Mouse (Mus musculus) hindbrain, embryonic 16.5 days (tissue): Measurements from ENCODE around the gene Crabp1. TPM values are rescaled to one million over a fixed set of nuclear protein-coding genes. Genes with fewer than 3 reads are reported as not detected.
A peak's percentile ranks its signal among the peaks of the same experiment; 100 is the strongest.

Experiments used
- ATAC-seq: fragments of 200-750 bp; cut with Nextera tagmentation; 2 replicates; pipeline ENCODE4 v1.8.0; 2017; ENCODE audit warnings: moderate TSS enrichment, moderate library complexity
- H3K27ac ChIP-seq: fragments of 300-500 bp; sonication (generic); 2 replicates; pipeline ENCODE4 v1.5.1; 2014; ENCODE audit warnings: low read depth, mild to moderate bottlenecking, control low read depth, low read length, moderate library complexity
- H3K27me3 ChIP-seq: fragments of 300-500 bp; sonication (generic); replicated peaks from 2 replicates; pipeline ENCODE4 v1.6.1; 2014; ENCODE audit warnings: low read length; ENCODE audit not compliant: control insufficient read depth, insufficient read depth
- H3K36me3 ChIP-seq: fragments of 300-500 bp; sonication (generic); 2 replicates; pipeline ENCODE4 v1.6.1; 2014; ENCODE audit warnings: mild to moderate bottlenecking, low read length, moderate library complexity, mixed read lengths; ENCODE audit not compliant: control insufficient read depth, insufficient read depth
- H3K4me1 ChIP-seq: fragments of 300-500 bp; sonication (generic); 2 replicates; pipeline ENCODE4 v1.6.1; 2014; ENCODE audit warnings: low read depth, low read length; ENCODE audit not compliant: control insufficient read depth, insufficient read depth
- H3K4me2 ChIP-seq: fragments of 300-500 bp; sonication (generic); 2 replicates; pipeline ENCODE4 v1.6.1; 2014; ENCODE audit warnings: mild to moderate bottlenecking, low read length, control low read depth, moderate library complexity
- H3K4me3 ChIP-seq: fragments of 300-500 bp; sonication (generic); 2 replicates; pipeline ENCODE4 v1.5.1; 2014; ENCODE audit warnings: mild to moderate bottlenecking, low read length, control low read depth, moderate library complexity
- H3K9ac ChIP-seq: fragments of 300-500 bp; sonication (generic); 2 replicates; pipeline ENCODE4 v1.6.1; 2014; ENCODE audit warnings: low read depth, mild to moderate bottlenecking, control low read depth, low read length, moderate library complexity
- H3K9me3 ChIP-seq: fragments of 300-500 bp; sonication (generic); 2 replicates; pipeline ENCODE4 v1.6.1; 2014; ENCODE audit warnings: mild to moderate bottlenecking, low read length, moderate library complexity; ENCODE audit not compliant: control insufficient read depth
- WGBS: fragments of 180-500 bp; shearing (Covaris S2); extraction: QIAGEN DNeasy Blood & Tissue Kit; methylation state at CpG from one replicate; pipeline ENCODE4 v1.1.7; 2014; 5-methylcytosine and 5-hydroxymethylcytosine counted together
- polyA plus RNA-seq: library from polyadenylated mRNA; unstranded; fragments of >200 nt; fragmentation: Nextera tagmentation; extraction: Ambion mirVana; gene quantifications from 2 replicates; pipeline ENCODE4 v1.2.1, GENCODE M21; 2015

The Crabp1 gene
- polyA plus RNA-seq, 1 experiment from 2014 or later, result 225 TPM

GRCm38 (mm10) chr9:54787760-54788159 lies 23.2 kb downstream of the Crabp1 start:
- no peak overlapping the region for H3K4me2 ChIP-seq
- no peak overlapping the region for H3K4me3 ChIP-seq
- no peaks in the 10 kb centered on the region for H3K36me3 ChIP-seq
- peak; percentile 73 for ATAC-seq
- no peak overlapping the region for H3K27ac ChIP-seq
- peak overlapping the region; percentile 41; the same call in 1 of the 2 replicates for H3K9ac ChIP-seq
- peaks cover 5% of the 10 kb centered on the region; the same call in 1 of the 2 replicates for H3K4me1 ChIP-seq
- H3K27me3 ChIP-seq, result no peaks in the 10 kb centered on the region
- H3K9me3 ChIP-seq, result no peaks in the 10 kb centered on the region
- WGBS, result 30% methylated on average over 8 of the region's 8 CpGs

DNA sequence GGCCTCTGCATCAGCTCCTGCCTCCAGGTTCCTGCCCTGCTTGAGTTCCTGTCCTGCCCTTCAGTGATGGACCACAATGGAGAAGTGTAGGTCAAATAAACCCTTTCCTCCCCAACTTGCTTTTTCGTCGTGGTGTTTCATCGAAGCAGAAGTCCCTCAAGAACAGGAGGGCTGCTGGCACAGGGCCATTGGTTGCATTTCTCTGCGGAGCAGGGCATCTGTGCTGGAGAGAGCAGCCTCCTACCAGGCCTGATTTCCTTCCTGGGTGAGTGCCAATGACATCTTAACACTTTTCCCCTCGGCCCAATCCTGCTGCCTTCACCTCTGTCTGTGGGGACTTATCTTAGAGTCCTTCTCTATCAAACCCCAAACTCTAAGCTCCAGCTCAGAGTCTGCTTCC lies 25.7 kb downstream of the Crabp1 start:
- H3K36me3 ChIP-seq, result no peaks in the 10 kb centered on the region
- H3K27me3 ChIP-seq, result no peaks in the 10 kb centered on the region
- H3K9ac ChIP-seq, result no peak overlapping the region
- H3K4me1 ChIP-seq, result peaks cover 5% of the 10 kb centered on the region; the same call in 1 of the 2 replicates
- ATAC-seq, result no peak
- H3K27ac ChIP-seq, result no peak overlapping the region
- H3K4me3 ChIP-seq, result no peak overlapping the region
- H3K9me3 ChIP-seq, result no peaks in the 10 kb centered on the region
- WGBS, result 31% methylated on average over 5 of the region's 5 CpGs
- no peak overlapping the region for H3K4me2 ChIP-seq

GRCm38 (mm10) chr9:54801460-54801961 lies 37.0 kb downstream of the Crabp1 start:
- Histone ChIP-seq H3K9ac (no peak overlapping the region), H3K27me3 (no peaks in the 10 kb centered on the region), H3K9me3 (no peaks in the 10 kb centered on the region), H3K4me2 (no peak overlapping the region), H3K27ac (no peak overlapping the region), H3K4me1 (no peaks in the 10 kb centered on the region), H3K36me3 (no peaks in the 10 kb centered on the region), H3K4me3 (no peak overlapping the region)
- WGBS, result 37% methylated on average over 10 of the region's 10 CpGs
- ATAC-seq, result no peak

- no peaks in the 10 kb centered on the region for H3K9me3 ChIP-seq
- no peak overlapping the region for H3K4me2 ChIP-seq
- no peaks in the 10 kb centered on the region for H3K36me3 ChIP-seq
- no peak overlapping the region for H3K27ac ChIP-seq
- no peak for ATAC-seq
- H3K27me3 ChIP-seq, result no peaks in the 10 kb centered on the region
- 68% methylated on average over 6 of the region's 6 CpGs for WGBS
- H3K4me3 ChIP-seq, result no peak overlapping the region
- H3K4me1 ChIP-seq, result no peaks in the 10 kb centered on the region
- H3K9ac ChIP-seq, result no peak overlapping the region
Measured at GRCm38 (mm10) chr9:54802749-54803679, 38.5 kb downstream of the Crabp1 start.

- 80% methylated on average over 5 of the region's 5 CpGs for WGBS
- H3K9me3 ChIP-seq, result no peaks in the 10 kb centered on the region
- H3K4me1 ChIP-seq, result no peaks in the 10 kb centered on the region
- ATAC-seq, result no peak
- H3K4me3 ChIP-seq, result no peak overlapping the region
- no peak overlapping the region for H3K9ac ChIP-seq
- H3K27me3 ChIP-seq, result no peaks in the 10 kb centered on the region
- no peaks in the 10 kb centered on the region for H3K36me3 ChIP-seq
- no peak overlapping the region for H3K4me2 ChIP-seq
- no peak overlapping the region for H3K27ac ChIP-seq
Measured at GRCm38 (mm10) chr9:54804351-54804750, 39.8 kb downstream of the Crabp1 start.

- 64% methylated on average over 4 of the region's 4 CpGs for WGBS
- ATAC-seq, result no peak
- Histone ChIP-seq H3K4me3 (no peak overlapping the region), H3K9me3 (no peaks in the 10 kb centered on the region), H3K4me2 (no peak overlapping the region), H3K4me1 (peaks cover 5% of the 10 kb centered on the region), H3K27ac (no peak overlapping the region), H3K9ac (no peak overlapping the region), H3K36me3 (no peaks in the 10 kb centered on the region), H3K27me3 (no peaks in the 10 kb centered on the region)
Measured at GRCm38 (mm10) chr9:54807761-54808160, 43.2 kb downstream of the Crabp1 start.

DNA sequence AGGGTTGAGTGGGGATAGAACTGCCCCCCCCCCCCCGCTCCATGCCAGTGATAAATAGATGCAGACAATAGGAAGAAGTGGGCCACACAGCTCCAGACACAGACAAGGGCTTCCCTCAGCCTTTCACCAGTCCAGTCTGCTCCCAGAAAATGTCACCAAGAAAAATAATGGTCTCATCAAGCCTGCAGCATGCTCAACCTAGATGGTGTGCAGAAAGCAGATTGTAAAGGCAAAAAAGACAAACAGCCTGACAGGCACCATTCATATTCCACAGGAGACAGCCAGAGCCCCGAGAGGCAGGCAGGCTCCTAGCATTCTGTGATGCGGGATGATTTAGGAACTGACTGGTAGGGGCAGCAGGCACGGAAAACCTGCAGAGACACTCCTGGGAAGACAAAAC lies 45.4 kb downstream of the Crabp1 start:
- no peaks in the 10 kb centered on the region for H3K9me3 ChIP-seq
- no peak overlapping the region for H3K9ac ChIP-seq
- WGBS, result 20% methylated on average over 4 of the region's 4 CpGs
- H3K4me2 ChIP-seq, result no peak overlapping the region
- H3K4me3 ChIP-seq, result no peak overlapping the region
- H3K27ac ChIP-seq, result no peak overlapping the region
- ATAC-seq, result peak; percentile 82
- no peaks in the 10 kb centered on the region for H3K36me3 ChIP-seq
- peaks cover 5% of the 10 kb centered on the region for H3K4me1 ChIP-seq
- H3K27me3 ChIP-seq, result no peaks in the 10 kb centered on the region

GRCm38 (mm10) chr9:54816508-54817201 lies 52.1 kb downstream of the Crabp1 start:
- H3K9me3 ChIP-seq, result no peaks in the 10 kb centered on the region
- H3K4me2 ChIP-seq, result no peak overlapping the region
- no peaks in the 10 kb centered on the region for H3K4me1 ChIP-seq
- WGBS, result 72% methylated on average over 10 of the region's 10 CpGs
- ATAC-seq, result no peak
- no peak overlapping the region for H3K4me3 ChIP-seq
- H3K36me3 ChIP-seq, result no peaks in the 10 kb centered on the region
- no peaks in the 10 kb centered on the region for H3K27me3 ChIP-seq
- no peak overlapping the region for H3K9ac ChIP-seq
- H3K27ac ChIP-seq, result no peak overlapping the region

DNA sequence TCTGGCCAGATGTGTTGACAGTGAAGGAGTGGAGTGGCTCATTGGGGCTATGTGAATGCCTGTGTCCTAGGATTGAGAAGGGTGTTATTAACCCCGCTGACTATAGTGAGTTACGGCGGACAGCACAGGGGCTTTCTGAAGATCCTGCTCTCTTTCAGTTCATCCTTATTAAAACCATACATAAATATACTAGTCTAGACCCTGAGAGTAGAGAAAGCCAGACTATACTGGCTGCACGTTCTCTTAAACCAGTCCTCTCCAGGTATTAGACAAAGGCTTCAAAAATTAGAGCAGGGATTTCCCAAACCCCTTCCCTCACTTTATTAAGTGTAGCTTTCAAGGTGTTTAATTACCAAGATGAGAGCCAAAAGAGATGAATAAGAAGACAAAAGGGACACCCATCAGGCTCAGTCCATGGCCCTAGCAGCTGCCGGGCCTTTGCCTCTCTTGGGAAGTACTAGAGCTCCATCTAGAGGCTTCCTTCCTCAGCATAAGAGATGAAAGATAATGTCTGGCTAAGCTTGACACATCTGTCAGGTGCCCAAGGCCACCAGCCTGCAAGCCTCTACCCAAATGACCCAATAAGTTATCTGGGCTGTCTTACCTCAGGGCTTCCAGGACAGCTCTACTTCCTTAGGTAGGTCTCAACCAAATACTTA lies 57.0 kb downstream of the Crabp1 start:
- 57% methylated on average over 5 of the region's 5 CpGs for WGBS
- no peaks in the 10 kb centered on the region for H3K9me3 ChIP-seq
- no peaks in the 10 kb centered on the region for H3K36me3 ChIP-seq
- no peak overlapping the region for H3K9ac ChIP-seq
- H3K27ac ChIP-seq, result no peak overlapping the region
- ATAC-seq, result peak; percentile 80
- H3K4me1 ChIP-seq, result no peaks in the 10 kb centered on the region
- H3K4me2 ChIP-seq, result no peak overlapping the region
- no peaks in the 10 kb centered on the region for H3K27me3 ChIP-seq
- H3K4me3 ChIP-seq, result no peak overlapping the region
